Mouse (Mus musculus) testis, adult 2 months (tissue): ENCODE results near the gene Pard3b. TPM values are rescaled to one million over a fixed set of nuclear protein-coding genes. Genes with fewer than 3 reads are reported as not detected.

Source experiments
- H3K27ac ChIP-seq: fragments of 200-500 bp; 2 replicates; pipeline ENCODE4 v1.5.1; 2012; ENCODE audit warnings: low read depth, low read length; ENCODE audit not compliant: control insufficient read depth, insufficient read depth
- H3K27me3 ChIP-seq: fragments of 200-500 bp; 2 replicates; pipeline ENCODE4 v1.6.1; 2012; ENCODE audit warnings: mild to moderate bottlenecking, low read length, moderate library complexity; ENCODE audit not compliant: control insufficient read depth, insufficient read depth
- H3K36me3 ChIP-seq: fragments of 200-500 bp; 2 replicates; pipeline ENCODE4 v1.6.1; 2012; ENCODE audit warnings: mild to moderate bottlenecking, low read length; ENCODE audit not compliant: control insufficient read depth, insufficient read depth
- H3K4me1 ChIP-seq: fragments of 200-500 bp; 2 replicates; pipeline ENCODE4 v1.6.1; 2012; ENCODE audit warnings: low read length; ENCODE audit not compliant: control insufficient read depth, insufficient read depth
- H3K4me3 ChIP-seq: fragments of 200-500 bp; 2 replicates; pipeline ENCODE4 v1.5.1; 2012; ENCODE audit warnings: low read depth, mild to moderate bottlenecking, low read length, moderate library complexity, mixed read lengths; ENCODE audit not compliant: control insufficient read depth
- CTCF ChIP-seq: fragments of 200-500 bp; IDR thresholded peaks from 2 replicates; pipeline ENCODE4 v1.5.1; 2012; ENCODE audit warnings: low read depth, mild to moderate bottlenecking, inconsistent platforms, low read length, moderate library complexity; ENCODE audit not compliant: control insufficient read depth, insufficient read depth, insufficient replicate concordance
- POLR2A ChIP-seq: fragments of 200-500 bp; IDR thresholded peaks from 2 replicates; pipeline ENCODE4 v1.6.1; 2012; ENCODE audit warnings: low read depth, mild to moderate bottlenecking, inconsistent platforms, low read length, moderate library complexity; ENCODE audit not compliant: control insufficient read depth
- polyA plus RNA-seq: library from polyadenylated mRNA; depleted of rRNA; stranded (reverse); fragments of >200 nt; gene quantifications from 2 replicates; pipeline ENCODE4 v1.2.3, GENCODE M21; 2012

Gene Pard3b
- polyA plus RNA-seq, 1 experiment = 1.3 TPM

GRCm38 (mm10) chr1:62328808-62329207 is 690.2 kb downstream of the Pard3b start:
- no peak overlapping the region for H3K4me3 ChIP-seq
- no peaks in the 10 kb centered on the region for H3K4me1 ChIP-seq
- no peaks in the 10 kb centered on the region for H3K36me3 ChIP-seq
- H3K27ac ChIP-seq = no peak overlapping the region
- no peak for TF ChIP-seq CTCF
- TF ChIP-seq POLR2A = no peak
- H3K27me3 ChIP-seq = no peaks in the 10 kb centered on the region

- TF ChIP-seq CTCF (no peak), POLR2A (no peak)
- Histone ChIP-seq H3K4me1 (no peaks in the 10 kb centered on the region), H3K4me3 (no peak overlapping the region), H3K27ac (no peak overlapping the region), H3K27me3 (no peaks in the 10 kb centered on the region), H3K36me3 (no peaks in the 10 kb centered on the region)
Observed at GRCm38 (mm10) chr1:62333016-62333415, 694.4 kb downstream of the Pard3b start.

- no peak overlapping the region for H3K27ac ChIP-seq
- H3K27me3 ChIP-seq = no peaks in the 10 kb centered on the region
- no peaks in the 10 kb centered on the region for H3K36me3 ChIP-seq
- TF ChIP-seq CTCF (no peak), POLR2A (no peak)
- no peak overlapping the region for H3K4me3 ChIP-seq
- H3K4me1 ChIP-seq = no peaks in the 10 kb centered on the region
Observed at GRCm38 (mm10) chr1:62334196-62334595, 695.6 kb downstream of the Pard3b start.

DNA sequence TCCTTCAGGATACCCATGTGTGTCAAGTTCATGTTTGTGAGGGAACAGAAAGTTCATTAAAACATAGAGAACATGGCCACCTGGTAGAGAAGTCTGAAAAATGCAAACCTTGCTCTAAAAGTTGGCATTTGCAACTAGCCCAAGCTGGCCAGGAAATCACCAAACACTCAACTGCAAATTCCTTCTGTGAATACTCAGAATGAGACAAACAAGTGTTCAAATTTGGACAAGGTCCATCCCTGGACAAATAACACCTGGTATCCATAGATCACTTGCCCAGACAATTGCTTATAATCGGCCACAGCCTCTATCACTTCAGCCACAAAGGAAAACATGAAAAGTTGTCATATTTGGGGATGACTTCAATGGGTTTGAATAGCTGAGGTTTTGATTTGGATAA is 701.6 kb downstream of the Pard3b start:
- Histone ChIP-seq H3K4me3 (no peak overlapping the region), H3K27me3 (no peaks in the 10 kb centered on the region), H3K27ac (no peak overlapping the region), H3K4me1 (no peaks in the 10 kb centered on the region), H3K36me3 (no peaks in the 10 kb centered on the region)
- TF ChIP-seq CTCF (no peak), POLR2A (no peak)

GRCm38 (mm10) chr1:62344286-62344685 is 705.7 kb downstream of the Pard3b start:
- Histone ChIP-seq H3K4me1 (no peaks in the 10 kb centered on the region), H3K36me3 (no peaks in the 10 kb centered on the region), H3K27me3 (no peaks in the 10 kb centered on the region), H3K27ac (no peak overlapping the region), H3K4me3 (no peak overlapping the region)
- no peak for TF ChIP-seq CTCF
- TF ChIP-seq POLR2A = no peak

DNA sequence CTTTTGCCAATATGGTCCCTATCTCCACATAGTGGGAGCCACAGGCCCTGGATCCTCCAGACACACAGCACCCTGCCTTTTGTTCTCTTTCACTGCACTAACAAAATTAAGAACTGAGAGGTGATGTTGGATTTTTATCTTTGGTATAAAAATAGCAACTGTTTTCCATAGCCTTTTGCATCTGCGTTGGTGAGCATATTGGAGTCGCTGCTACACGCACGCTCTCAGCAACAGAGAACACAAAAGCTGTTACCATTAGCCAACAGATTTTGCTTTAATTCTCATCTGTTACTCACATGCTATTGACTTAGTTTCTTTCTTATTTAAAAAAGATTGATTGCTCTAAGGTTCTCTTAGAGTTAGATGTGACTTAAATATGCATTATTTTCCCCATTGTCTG is 709.7 kb downstream of the Pard3b start:
- Histone ChIP-seq H3K27me3 (no peaks in the 10 kb centered on the region), H3K4me3 (no peak overlapping the region), H3K27ac (no peak overlapping the region), H3K36me3 (no peaks in the 10 kb centered on the region), H3K4me1 (no peaks in the 10 kb centered on the region)
- TF ChIP-seq POLR2A (no peak), CTCF (no peak)

GRCm38 (mm10) chr1:62355496-62355895 is 716.9 kb downstream of the Pard3b start:
- Histone ChIP-seq H3K4me3 (no peak overlapping the region), H3K27me3 (no peaks in the 10 kb centered on the region), H3K27ac (no peak overlapping the region), H3K4me1 (no peaks in the 10 kb centered on the region), H3K36me3 (no peaks in the 10 kb centered on the region)
- TF ChIP-seq POLR2A (no peak), CTCF (no peak)
